Mouse (Mus musculus): Measurements from ENCODE around the gene Fmo1. TPM values are rescaled to one million over a fixed set of nuclear protein-coding genes. Genes with fewer than 3 reads are reported as not detected.

Fmo1 gene
- polyA plus RNA-seq, 1 experiment, result not detected

DNA sequence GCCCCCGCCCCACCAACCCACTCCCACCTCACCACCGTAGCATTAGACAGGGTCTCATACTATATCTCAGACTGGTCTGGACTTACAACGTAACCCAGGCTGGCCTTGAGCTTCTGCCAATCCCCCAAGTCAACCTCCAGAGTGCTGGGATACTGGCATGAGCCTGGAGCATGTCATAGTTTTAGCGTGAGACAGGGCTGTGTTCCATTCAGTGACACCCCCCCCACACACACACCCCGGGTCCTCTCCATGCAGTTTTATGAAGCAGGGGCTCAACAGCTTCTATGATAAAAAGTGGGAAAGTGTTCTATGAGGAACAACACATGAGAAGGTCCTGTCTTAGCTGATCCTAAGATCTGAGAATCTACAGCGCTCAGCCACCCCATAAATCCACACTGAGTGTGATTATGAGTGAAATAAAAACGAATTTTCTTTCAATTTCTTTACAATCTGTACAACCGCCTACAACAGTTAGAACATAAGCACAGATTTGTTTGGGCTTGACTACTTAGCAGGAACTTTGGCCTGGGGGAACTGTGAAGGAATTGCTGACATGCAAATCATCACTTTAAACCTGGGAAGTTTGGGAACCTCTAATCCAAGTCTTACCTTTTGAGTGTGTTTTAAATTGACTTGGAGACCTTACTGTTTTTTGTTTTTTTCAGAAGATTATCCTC lies 1.5 kb downstream of the Fmo1 start:
- Histone ChIP-seq H3K36me3 (ENCODE audit: control insufficient read depth, insufficient read depth, low read length, poor library complexity, severe bottlenecking) (no peaks in the 10 kb centered on the region), H3K4me3 (ENCODE audit: low read depth, low read length) (no peak overlapping the region), H3K9ac (ENCODE audit: low read depth, poor library complexity, severe bottlenecking) (no peak overlapping the region), H3K4me1 (ENCODE audit: control insufficient read depth, insufficient read depth, low read length) (no peaks in the 10 kb centered on the region), H3K9me3 (replicated peaks; ENCODE audit: control insufficient read depth, insufficient read depth, low read length, poor library complexity, severe bottlenecking) (no peaks in the 10 kb centered on the region), H3K27ac (ENCODE audit: insufficient read depth, low read length) (no peak overlapping the region), H3K27me3 (ENCODE audit: control insufficient read depth, insufficient read depth, low read length, poor library complexity, severe bottlenecking) (no peaks in the 10 kb centered on the region)
- TF ChIP-seq EP300 (IDR thresholded peaks at IDR 0.05; ENCODE audit: insufficient read depth, low read depth, low read length) (no peak), CTCF (IDR thresholded peaks at IDR 0.05; ENCODE audit: low read depth, low read length) (no peak), POLR2A (IDR thresholded peaks at IDR 0.05; ENCODE audit: insufficient read depth, low read length) (no peak)

DNA sequence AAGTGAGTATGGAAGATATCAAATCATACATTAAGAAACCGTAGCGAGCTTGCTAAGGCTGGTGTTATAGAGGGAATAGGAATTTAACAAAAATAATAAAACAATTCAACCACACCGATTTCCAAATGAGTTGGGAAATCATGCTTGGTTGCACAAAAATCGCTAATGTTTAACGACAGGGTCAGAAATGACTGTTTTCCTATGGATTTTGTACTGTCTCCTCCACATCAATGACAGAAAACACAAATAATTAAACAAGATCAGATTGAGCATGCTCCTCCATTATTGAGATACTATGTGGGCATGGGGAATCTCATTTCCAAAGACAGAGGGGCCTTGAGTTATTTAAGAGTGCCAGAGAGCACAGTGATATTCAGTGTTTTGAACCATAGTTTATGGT lies 2.1 kb downstream of the Fmo1 start:
- Histone ChIP-seq H3K36me3 (ENCODE audit: control insufficient read depth, insufficient read depth, low read length, poor library complexity, severe bottlenecking) (no peaks in the 10 kb centered on the region), H3K27ac (ENCODE audit: insufficient read depth, low read length) (no peak overlapping the region), H3K27me3 (ENCODE audit: control insufficient read depth, insufficient read depth, low read length, poor library complexity, severe bottlenecking) (no peaks in the 10 kb centered on the region; the same call in 1 of the 2 replicates), H3K4me3 (ENCODE audit: low read depth, low read length) (no peak overlapping the region), H3K9me3 (replicated peaks; ENCODE audit: control insufficient read depth, insufficient read depth, low read length, poor library complexity, severe bottlenecking) (no peaks in the 10 kb centered on the region), H3K4me1 (ENCODE audit: control insufficient read depth, insufficient read depth, low read length) (no peaks in the 10 kb centered on the region), H3K9ac (ENCODE audit: low read depth, poor library complexity, severe bottlenecking) (no peak overlapping the region)
- TF ChIP-seq EP300 (IDR thresholded peaks at IDR 0.05; ENCODE audit: insufficient read depth, low read depth, low read length), result no peak
- no peak for TF ChIP-seq CTCF (IDR thresholded peaks at IDR 0.05; ENCODE audit: low read depth, low read length)
- TF ChIP-seq POLR2A (IDR thresholded peaks at IDR 0.05; ENCODE audit: insufficient read depth, low read length), result no peak

- H3K27me3 ChIP-seq (ENCODE audit: control insufficient read depth, insufficient read depth, low read length, poor library complexity, severe bottlenecking), result no peaks in the 10 kb centered on the region; the same call in 1 of the 2 replicates
- no peak overlapping the region for H3K4me3 ChIP-seq (ENCODE audit: low read depth, low read length)
- H3K9me3 ChIP-seq (replicated peaks; ENCODE audit: control insufficient read depth, insufficient read depth, low read length, poor library complexity, severe bottlenecking), result no peaks in the 10 kb centered on the region
- H3K4me1 ChIP-seq (ENCODE audit: control insufficient read depth, insufficient read depth, low read length), result no peaks in the 10 kb centered on the region
- no peak overlapping the region for H3K27ac ChIP-seq (ENCODE audit: insufficient read depth, low read length)
- H3K9ac ChIP-seq (ENCODE audit: low read depth, poor library complexity, severe bottlenecking), result no peak overlapping the region
- no peak for TF ChIP-seq CTCF (IDR thresholded peaks at IDR 0.05; ENCODE audit: low read depth, low read length)
- no peak for TF ChIP-seq EP300 (IDR thresholded peaks at IDR 0.05; ENCODE audit: insufficient read depth, low read depth, low read length)
- TF ChIP-seq POLR2A (IDR thresholded peaks at IDR 0.05; ENCODE audit: insufficient read depth, low read length), result no peak
- H3K36me3 ChIP-seq (ENCODE audit: control insufficient read depth, insufficient read depth, low read length, poor library complexity, severe bottlenecking), result no peaks in the 10 kb centered on the region
Observed at GRCm38 (mm10) chr1:162863579-162863978, 2.8 kb downstream of the Fmo1 start.

- TF ChIP-seq CTCF (IDR thresholded peaks at IDR 0.05; ENCODE audit: low read depth, low read length), result no peak
- TF ChIP-seq POLR2A (IDR thresholded peaks at IDR 0.05; ENCODE audit: insufficient read depth, low read length), result no peak
- H3K9ac ChIP-seq (ENCODE audit: low read depth, poor library complexity, severe bottlenecking), result no peak overlapping the region
- H3K27me3 ChIP-seq (ENCODE audit: control insufficient read depth, insufficient read depth, low read length, poor library complexity, severe bottlenecking), result no peaks in the 10 kb centered on the region; the same call in 1 of the 2 replicates
- H3K9me3 ChIP-seq (replicated peaks; ENCODE audit: control insufficient read depth, insufficient read depth, low read length, poor library complexity, severe bottlenecking), result no peaks in the 10 kb centered on the region
- H3K4me3 ChIP-seq (ENCODE audit: low read depth, low read length), result no peak overlapping the region
- H3K27ac ChIP-seq (ENCODE audit: insufficient read depth, low read length), result no peak overlapping the region
- no peaks in the 10 kb centered on the region for H3K36me3 ChIP-seq (ENCODE audit: control insufficient read depth, insufficient read depth, low read length, poor library complexity, severe bottlenecking)
- H3K4me1 ChIP-seq (ENCODE audit: control insufficient read depth, insufficient read depth, low read length), result no peaks in the 10 kb centered on the region
Observed at GRCm38 (mm10) chr1:162862328-162862727, 4.1 kb downstream of the Fmo1 start.

DNA sequence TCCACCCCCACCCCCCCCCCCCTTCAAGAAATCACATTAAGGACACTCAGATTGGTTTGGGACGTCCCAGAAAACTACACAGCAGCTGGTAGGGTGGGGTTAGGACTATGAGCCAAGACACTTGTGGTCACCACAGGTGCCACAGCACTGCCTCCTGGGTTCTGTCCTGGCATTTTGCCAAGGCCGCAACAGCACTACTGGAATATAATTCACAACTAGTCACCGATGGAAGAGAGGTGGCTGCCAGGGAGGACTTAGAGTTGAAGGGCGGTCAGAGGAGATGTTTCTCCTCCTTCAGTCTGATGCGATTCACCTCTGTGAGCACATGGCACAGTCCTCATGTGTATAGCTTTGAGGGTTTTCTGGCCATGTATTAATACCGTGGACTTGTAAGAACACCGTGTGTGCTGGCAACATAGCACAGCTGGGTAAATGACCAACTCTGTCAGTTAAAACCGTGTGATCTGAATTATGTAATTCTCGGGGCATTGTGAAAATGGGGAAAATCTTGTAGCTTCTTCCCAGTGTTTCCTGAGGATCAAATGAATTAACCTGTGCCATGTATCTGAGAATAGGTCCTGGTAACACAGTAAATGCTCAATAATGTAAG lies 6.3 kb downstream of the Fmo1 start:
- no peaks in the 10 kb centered on the region; the same call in 1 of the 2 replicates for H3K27me3 ChIP-seq (ENCODE audit: control insufficient read depth, insufficient read depth, low read length, poor library complexity, severe bottlenecking)
- TF ChIP-seq POLR2A (IDR thresholded peaks at IDR 0.05; ENCODE audit: insufficient read depth, low read length) (no peak), EP300 (IDR thresholded peaks at IDR 0.05; ENCODE audit: insufficient read depth, low read depth, low read length) (no peak), CTCF (IDR thresholded peaks at IDR 0.05; ENCODE audit: low read depth, low read length) (no peak)
- no peak overlapping the region for H3K4me3 ChIP-seq (ENCODE audit: low read depth, low read length)
- H3K9ac ChIP-seq (ENCODE audit: low read depth, poor library complexity, severe bottlenecking), result no peak overlapping the region
- no peaks in the 10 kb centered on the region for H3K36me3 ChIP-seq (ENCODE audit: control insufficient read depth, insufficient read depth, low read length, poor library complexity, severe bottlenecking)
- H3K9me3 ChIP-seq (replicated peaks; ENCODE audit: control insufficient read depth, insufficient read depth, low read length, poor library complexity, severe bottlenecking), result 0 out of 2 replicates have a peak, but pooled peaks cover 4% of the 10 kb centered on the region
- no peaks in the 10 kb centered on the region for H3K4me1 ChIP-seq (ENCODE audit: control insufficient read depth, insufficient read depth, low read length)
- no peak overlapping the region for H3K27ac ChIP-seq (ENCODE audit: insufficient read depth, low read length)

DNA sequence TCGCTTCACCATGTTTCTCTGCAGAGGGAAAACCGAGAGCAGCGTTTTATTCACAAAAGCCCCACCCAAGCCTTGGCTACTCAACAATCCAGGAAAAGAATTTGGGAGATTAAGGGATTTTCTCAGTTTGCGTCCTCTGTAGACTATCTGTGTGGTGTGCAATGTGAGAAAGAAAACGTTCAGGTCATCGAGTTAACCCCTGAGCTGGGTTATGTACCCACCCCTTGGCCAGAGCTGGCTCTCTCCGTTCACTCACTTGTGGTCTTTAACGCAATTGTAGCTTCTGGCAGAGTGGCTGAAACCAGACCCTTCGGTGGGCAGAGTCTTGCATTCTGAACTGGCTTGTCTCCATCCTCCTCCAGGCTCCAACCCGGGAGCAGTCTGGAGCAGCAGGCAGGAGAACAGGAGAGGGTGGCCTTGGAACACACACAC lies 6.8 kb downstream of the Fmo1 start:
- TF ChIP-seq POLR2A (IDR thresholded peaks at IDR 0.05; ENCODE audit: insufficient read depth, low read length), result no peak
- TF ChIP-seq EP300 (IDR thresholded peaks at IDR 0.05; ENCODE audit: insufficient read depth, low read depth, low read length), result no peak
- no peak for TF ChIP-seq CTCF (IDR thresholded peaks at IDR 0.05; ENCODE audit: low read depth, low read length)

More for the DNA sequence above, 6.8 kb downstream of the Fmo1 start:
- H3K27ac ChIP-seq (ENCODE audit: insufficient read depth, low read length), result no peak overlapping the region
- no peaks in the 10 kb centered on the region for H3K36me3 ChIP-seq (ENCODE audit: control insufficient read depth, insufficient read depth, low read length, poor library complexity, severe bottlenecking)
- H3K9ac ChIP-seq (ENCODE audit: low read depth, poor library complexity, severe bottlenecking), result no peak overlapping the region
- no peak overlapping the region for H3K4me3 ChIP-seq (ENCODE audit: low read depth, low read length)
- no peaks in the 10 kb centered on the region for H3K4me1 ChIP-seq (ENCODE audit: control insufficient read depth, insufficient read depth, low read length)
- no peaks in the 10 kb centered on the region; the same call in 1 of the 2 replicates for H3K27me3 ChIP-seq (ENCODE audit: control insufficient read depth, insufficient read depth, low read length, poor library complexity, severe bottlenecking)
- H3K9me3 ChIP-seq (replicated peaks; ENCODE audit: control insufficient read depth, insufficient read depth, low read length, poor library complexity, severe bottlenecking), result 0 out of 2 replicates have a peak, but pooled peaks cover 4% of the 10 kb centered on the region

Measured in ES-Bruce4 (cell line).